ENCODE assay signal across 8 mouse cellular contexts in the genomic region with DNA sequence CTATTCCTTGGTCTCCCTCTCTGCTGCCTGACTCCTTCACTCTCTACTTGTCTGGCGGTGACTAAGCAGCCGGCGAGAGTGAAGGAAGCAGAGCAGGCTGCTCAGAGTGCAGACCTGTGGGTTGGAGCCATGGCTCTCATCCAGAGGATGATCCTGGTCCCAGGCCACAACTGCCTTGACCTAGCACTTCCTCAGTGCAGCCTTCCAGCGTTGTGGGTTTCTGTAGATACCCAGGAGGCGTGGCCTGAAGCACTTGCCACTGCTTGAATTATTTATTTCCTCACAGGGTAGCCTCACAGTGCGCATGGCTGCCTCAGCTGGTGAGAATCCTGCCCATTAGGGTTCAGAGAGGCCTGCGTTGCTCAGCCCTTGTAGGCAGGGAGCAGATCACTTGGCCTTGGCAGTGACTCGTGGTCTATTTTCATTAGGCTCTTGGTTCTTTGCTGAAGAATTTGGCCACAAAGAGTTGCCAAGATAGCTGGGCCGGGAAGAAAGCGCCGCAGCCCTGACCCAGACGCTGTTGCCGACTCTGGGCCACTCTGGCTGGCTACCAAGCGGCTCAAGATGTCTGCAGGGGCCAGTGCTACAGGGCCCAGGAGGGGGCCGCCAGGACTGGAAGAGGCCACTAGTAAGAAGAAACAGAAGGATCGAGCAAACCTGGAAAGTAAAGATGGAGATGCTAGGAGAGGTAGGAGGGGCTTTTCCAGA. TPM values are rescaled to one million over a fixed set of nuclear protein-coding genes. Genes with fewer than 3 reads are reported as not detected.
DNase-seq lines count a peak whose midpoint lies in the region; ATAC-seq and TF ChIP-seq lines count a peak whose summit lies in the region.

No protein-coding gene starts in this region.

- TF ChIP-seq POLR2A in bone marrow macrophage, adult 2 months (IDR thresholded peaks at IDR 0.05; ENCODE audit: borderline replicate concordance, low read depth, low read length), result no peak

- ATAC-seq in midbrain, embryonic 16.5 days, result no peak

- H3K9me3 ChIP-seq in heart, embryonic 10.5 days, result no peaks in the 10 kb centered on the region
- no peaks in the 10 kb centered on the region for H3K9me3 ChIP-seq in midbrain, embryonic 16.5 days (replicated peaks; ENCODE audit: control insufficient read depth, low read length, poor library complexity, severe bottlenecking)

- peak overlapping the region; percentile 87 for H3K4me3 ChIP-seq in bone marrow macrophage, adult 2 months (ENCODE audit: insufficient read depth, low read length)
- peak overlapping the region; percentile 100 for H3K4me3 ChIP-seq in heart, embryonic 10.5 days
- H3K4me3 ChIP-seq in midbrain, embryonic 16.5 days (ENCODE audit: low read depth, low read length), result no peak overlapping the region; the same call in 1 of the 2 replicates

- DNase-seq in lung, adult 18-20 months, result peak; percentile 33 to 34
- DNase-seq in lung, postnatal 4 days, result no peak
- DNase-seq in heart, embryonic 10.5 days (ENCODE audit: low spot score), result no peak
- DNase-seq in kidney, postnatal 36 days, result peak; percentile 32 to 53
- DNase-seq in thymus, adult 18-20 months, result no peak
- DNase-seq in layer of hippocampus, postnatal 36 days, result no peak

- peaks cover 84% of the 10 kb centered on the region for H3K36me3 ChIP-seq in heart, embryonic 10.5 days
- peaks cover 40% of the 10 kb centered on the region for H3K36me3 ChIP-seq in midbrain, embryonic 16.5 days (ENCODE audit: control insufficient read depth, insufficient read depth, low read length)

- peaks cover 13% of the 10 kb centered on the region for H3K4me1 ChIP-seq in bone marrow macrophage, adult 2 months (ENCODE audit: control insufficient read depth, insufficient read depth, low read length)
- peaks cover 29% of the 10 kb centered on the region for H3K4me1 ChIP-seq in heart, embryonic 10.5 days
- peaks cover 18% of the 10 kb centered on the region for H3K4me1 ChIP-seq in midbrain, embryonic 16.5 days (ENCODE audit: control insufficient read depth, insufficient read depth, low read length)

- 80% methylated on average over 16 of the region's 16 CpGs for WGBS in heart, embryonic 10.5 days
- WGBS in midbrain, embryonic 16.5 days, result 86% methylated on average over 16 of the region's 16 CpGs

- H3K27me3 ChIP-seq in heart, embryonic 10.5 days (ENCODE audit: insufficient read depth, poor library complexity, severe bottlenecking), result no peaks in the 10 kb centered on the region
- H3K27me3 ChIP-seq in midbrain, embryonic 16.5 days (ENCODE audit: control insufficient read depth, insufficient read depth, low read depth, low read length), result no peaks in the 10 kb centered on the region

- peak overlapping the region; percentile 92 for H3K4me2 ChIP-seq in midbrain, embryonic 16.5 days (ENCODE audit: low read length)

- H3K27ac ChIP-seq in bone marrow macrophage, adult 2 months (ENCODE audit: insufficient read depth, low read depth, low read length), result peak overlapping the region; percentile 75
- peak overlapping the region; percentile 97 for H3K27ac ChIP-seq in heart, embryonic 10.5 days
- no peak overlapping the region for H3K27ac ChIP-seq in midbrain, embryonic 16.5 days (ENCODE audit: low read length)

- TF ChIP-seq CTCF in bone marrow macrophage, adult 2 months (IDR thresholded peaks at IDR 0.05; ENCODE audit: low read depth, low read length), result no peak

- H3K9ac ChIP-seq in midbrain, embryonic 16.5 days (ENCODE audit: low read depth, low read length), result peak overlapping the region; percentile 28; the same call in 1 of the 2 replicates

RNA-seq across cellular contexts. Expression of gene Usp19, which starts 1.8 kb away (rescaled TPM):
- 86.8 and 87.1 TPM in 2 replicates for polyA plus RNA-seq in bone marrow macrophage, adult 2 months (2012; ENCODE audit: insufficient read depth, insufficient read length, missing spikeins)
- polyA plus RNA-seq in heart, embryonic 10.5 days (2016; fragmentation: Nextera tagmentation; extraction: Ambion mirVana), result 78.6 and 84.1 TPM in 2 replicates
- 68.6 and 71.5 TPM in 2 replicates for polyA plus RNA-seq in midbrain, embryonic 16.5 days (2015; fragmentation: Nextera tagmentation; extraction: Ambion mirVana)
- 100 to 1,000 TPM; 140 to 165 TPM for total RNA-seq in layer of hippocampus, postnatal 36 days (2021)

RNA-seq across cellular contexts. Expression of gene Lamb2, which starts 12.7 kb away (rescaled TPM):
- 2.7 and 3.4 TPM in 2 replicates for polyA plus RNA-seq in bone marrow macrophage, adult 2 months (2012; ENCODE audit: insufficient read depth, insufficient read length, missing spikeins)
- polyA plus RNA-seq in heart, embryonic 10.5 days (2016; fragmentation: Nextera tagmentation; extraction: Ambion mirVana), result 46.3 and 57.4 TPM in 2 replicates
- 18.6 and 19.3 TPM in 2 replicates for polyA plus RNA-seq in midbrain, embryonic 16.5 days (2015; fragmentation: Nextera tagmentation; extraction: Ambion mirVana)
- 10 to 100 TPM; 25.1 to 34.4 TPM for total RNA-seq in layer of hippocampus, postnatal 36 days (2021)

RNA-seq across cellular contexts. Expression of gene Qars, which starts 15.3 kb away (rescaled TPM):
- 165 and 180 TPM in 2 replicates for polyA plus RNA-seq in bone marrow macrophage, adult 2 months (2012; ENCODE audit: insufficient read depth, insufficient read length, missing spikeins)
- polyA plus RNA-seq in heart, embryonic 10.5 days (2016; fragmentation: Nextera tagmentation; extraction: Ambion mirVana), result 83.2 and 95.8 TPM in 2 replicates
- polyA plus RNA-seq in midbrain, embryonic 16.5 days (2015; fragmentation: Nextera tagmentation; extraction: Ambion mirVana), result 56.6 and 68.2 TPM in 2 replicates
- 10 to 100 TPM; 72.1 to 88.7 TPM for total RNA-seq in layer of hippocampus, postnatal 36 days (2021)

RNA-seq across cellular contexts. Expression of gene Qrich1, which starts 24.4 kb away (rescaled TPM):
- polyA plus RNA-seq in bone marrow macrophage, adult 2 months (2012; ENCODE audit: insufficient read depth, insufficient read length, missing spikeins), result 73.6 and 80.9 TPM in 2 replicates
- 117 and 129 TPM in 2 replicates for polyA plus RNA-seq in heart, embryonic 10.5 days (2016; fragmentation: Nextera tagmentation; extraction: Ambion mirVana)
- 119 and 132 TPM in 2 replicates for polyA plus RNA-seq in midbrain, embryonic 16.5 days (2015; fragmentation: Nextera tagmentation; extraction: Ambion mirVana)
- 100 to 1,000 TPM; 139 to 141 TPM for total RNA-seq in layer of hippocampus, postnatal 36 days (2021)

RNA-seq across cellular contexts. Expression of gene Klhdc8b, which starts 30.8 kb away (rescaled TPM):
- 3.6 and 6.2 TPM in 2 replicates for polyA plus RNA-seq in bone marrow macrophage, adult 2 months (2012; ENCODE audit: insufficient read depth, insufficient read length, missing spikeins)
- polyA plus RNA-seq in heart, embryonic 10.5 days (2016; fragmentation: Nextera tagmentation; extraction: Ambion mirVana), result 86.8 and 106 TPM in 2 replicates
- polyA plus RNA-seq in midbrain, embryonic 16.5 days (2015; fragmentation: Nextera tagmentation; extraction: Ambion mirVana), result 72.6 and 81.0 TPM in 2 replicates
- total RNA-seq in layer of hippocampus, postnatal 36 days (2021), result 10 to 100 TPM; 16.6 to 18.1 TPM

Comparison
In these comparisons a context has a peak if more than half of its experiments do, and no peak if none do; other contexts are left out.
1. DNase-seq: peak in lung, adult 18-20 months (2 of 2) and kidney, postnatal 36 days (2 of 2); none in lung, postnatal 4 days (0 of 2), heart, embryonic 10.5 days (single experiment), thymus, adult 18-20 months (0 of 2) and layer of hippocampus, postnatal 36 days (0 of 2).